Mouse (Mus musculus): ENCODE results near the gene Slc25a19.

Slc25a19 gene

GRCm38 (mm10) chr11:115618732-115619516 lies 9.2 kb downstream of the Slc25a19 start:
- DNase-seq (ENCODE audit: low spot score) = peak; percentile 48

GRCm38 (mm10) chr11:115618001-115618400 lies 10.1 kb downstream of the Slc25a19 start:
- DNase-seq (ENCODE audit: low spot score) = peak; percentile 47

- no peak for DNase-seq (ENCODE audit: low spot score)
Measured at GRCm38 (mm10) chr11:115616893-115617292, 11.2 kb downstream of the Slc25a19 start.

- DNase-seq (ENCODE audit: low spot score) = no peak
Measured at GRCm38 (mm10) chr11:115616371-115616770, 11.7 kb downstream of the Slc25a19 start.

GRCm38 (mm10) chr11:115615875-115616274 lies 12.2 kb downstream of the Slc25a19 start:
- peak; percentile 89 for DNase-seq (ENCODE audit: low spot score)

DNA sequence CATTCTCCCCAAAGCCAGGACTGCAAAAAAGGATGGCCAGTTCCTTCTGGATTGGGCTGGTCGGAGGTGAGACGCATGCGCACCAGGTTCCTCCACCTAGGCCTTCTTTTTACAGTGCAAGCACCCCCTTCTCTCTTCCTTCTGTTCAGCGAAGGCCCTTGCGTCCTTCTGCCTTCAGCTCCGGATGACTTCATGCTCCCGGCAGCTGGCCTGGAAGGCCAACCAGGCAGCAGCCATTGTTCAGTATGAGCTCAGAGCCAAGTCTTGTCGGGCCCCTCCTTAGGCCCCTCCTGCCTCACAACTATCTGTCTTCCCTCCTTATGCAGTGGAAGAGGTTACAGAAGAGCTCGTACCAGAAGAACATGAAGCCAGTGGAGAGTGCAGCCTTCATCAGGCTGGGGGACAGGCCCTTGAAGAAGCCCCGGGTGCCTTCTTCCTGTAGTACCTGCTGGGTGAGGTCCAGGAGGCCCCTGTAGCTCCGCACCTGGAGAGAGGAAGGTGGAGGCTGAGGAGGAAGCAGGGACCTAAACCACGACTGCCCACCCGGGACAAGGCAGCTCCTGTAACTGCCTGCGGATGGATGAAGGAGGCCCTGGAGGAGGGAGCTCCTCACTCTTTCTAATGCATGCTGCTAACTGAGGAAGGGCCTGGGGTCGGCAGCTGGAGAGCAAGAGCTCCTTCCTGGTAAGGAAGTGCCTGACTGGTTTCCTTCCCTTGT lies 12.8 kb downstream of the Slc25a19 start:
- no peak for DNase-seq (ENCODE audit: low spot score)

GRCm38 (mm10) chr11:115614346-115615107 lies 13.6 kb downstream of the Slc25a19 start:
- no peak for DNase-seq (ENCODE audit: low spot score)

GRCm38 (mm10) chr11:115613138-115613945 lies 14.8 kb downstream of the Slc25a19 start:
- DNase-seq (ENCODE audit: low spot score) = no peak

DNA sequence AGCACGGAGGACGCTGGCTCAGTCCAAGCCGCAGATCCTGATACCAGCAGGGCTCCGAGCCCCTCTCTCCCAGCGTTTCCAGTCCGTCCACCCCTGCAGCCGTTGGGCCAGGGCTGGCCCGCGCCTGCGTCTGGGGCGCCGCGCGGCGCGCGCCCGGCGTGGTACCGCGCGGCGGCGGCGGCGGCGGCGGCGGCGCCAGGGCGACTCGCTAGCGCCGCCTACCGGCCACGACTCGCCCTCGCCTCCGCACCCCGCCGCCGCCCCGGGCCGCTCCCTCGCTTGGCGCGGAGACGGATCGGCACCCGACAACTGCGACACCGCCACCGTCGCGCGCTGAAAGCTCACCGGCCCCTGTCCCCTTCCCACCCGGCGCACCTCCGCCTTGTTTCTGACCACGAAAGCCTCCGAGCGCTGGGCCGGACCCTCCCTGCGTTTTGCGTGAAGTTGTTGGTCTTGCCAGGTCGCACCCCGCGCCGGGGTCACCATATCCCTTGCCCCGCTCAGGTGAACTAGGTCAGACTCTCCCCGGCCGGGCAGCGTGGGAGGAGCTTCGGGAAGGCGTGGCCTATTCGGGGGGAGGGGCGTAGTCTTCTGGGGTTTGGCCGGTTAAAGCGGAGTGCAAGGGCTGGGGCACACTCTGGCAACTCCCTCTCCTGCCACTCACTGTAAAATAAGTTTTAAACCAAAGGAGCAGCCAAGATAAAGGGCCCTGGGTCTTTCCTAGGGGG lies 15.5 kb downstream of the Slc25a19 start, which contains the start of gene Mif4gd:
Gene Mif4gd (minus strand): TSS at position 560 of the 728 bp plus-strand sequence.
- peak; percentile 92 for DNase-seq (ENCODE audit: low spot score)

GRCm38 (mm10) chr11:115612059-115612409 lies 16.1 kb downstream of the Slc25a19 start:
- DNase-seq (ENCODE audit: low spot score) = peak; percentile 89

GRCm38 (mm10) chr11:115611173-115611572 lies 16.9 kb downstream of the Slc25a19 start:
- DNase-seq (ENCODE audit: low spot score) = no peak

- no peak for DNase-seq (ENCODE audit: low spot score)
Measured at GRCm38 (mm10) chr11:115609576-115609975, 18.5 kb downstream of the Slc25a19 start.

DNA sequence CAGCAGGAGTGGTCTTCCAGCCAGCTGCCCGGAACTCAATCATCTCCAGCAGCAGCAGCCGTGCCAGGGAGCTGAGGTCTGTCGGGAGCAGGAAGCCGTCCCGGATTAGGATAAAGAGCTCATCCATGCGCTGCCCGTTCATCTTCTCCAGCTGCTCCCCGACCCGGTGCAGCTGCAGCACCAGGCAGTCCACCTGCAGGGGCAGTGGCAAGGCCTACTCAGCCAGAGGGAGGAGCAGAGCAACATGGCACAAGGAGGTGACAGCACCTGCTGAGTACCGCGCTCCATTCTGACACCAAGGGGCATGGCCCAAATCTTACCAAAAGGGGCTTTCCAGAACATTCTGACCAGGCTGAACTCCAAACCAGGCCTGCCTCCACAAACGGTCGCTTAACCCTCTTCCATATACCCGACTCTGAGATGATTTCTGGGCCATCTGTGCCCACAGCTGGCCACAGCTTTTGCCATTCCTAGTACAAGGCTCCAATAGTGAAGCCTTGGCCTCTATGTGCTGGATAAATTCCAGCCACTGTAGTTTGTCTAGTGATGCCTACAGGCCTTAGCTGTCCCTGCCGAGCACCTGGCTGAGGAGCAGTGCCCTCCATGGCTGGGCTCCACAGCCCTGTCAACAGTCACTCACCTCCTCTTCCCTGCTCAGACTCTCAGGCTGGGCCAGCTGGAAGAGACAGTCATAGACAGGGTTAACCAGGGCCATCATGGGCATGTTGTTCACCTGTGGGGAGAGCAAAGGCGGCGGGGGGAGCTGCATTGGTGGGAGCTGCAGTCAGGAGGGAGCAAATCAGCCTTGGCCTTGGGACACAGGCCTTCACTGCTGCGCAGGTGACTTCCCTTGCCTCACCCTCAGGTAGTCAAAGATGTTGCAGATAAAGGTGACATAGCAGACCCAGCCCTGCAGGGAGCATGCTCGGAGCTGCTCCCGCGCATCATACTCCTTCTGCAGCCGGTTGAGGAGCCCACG lies 19.4 kb downstream of the Slc25a19 start:
- no peak for DNase-seq (ENCODE audit: low spot score)

GRCm38 (mm10) chr11:115606733-115607132 lies 21.4 kb downstream of the Slc25a19 start:
- no peak for DNase-seq (ENCODE audit: low spot score)

DNA sequence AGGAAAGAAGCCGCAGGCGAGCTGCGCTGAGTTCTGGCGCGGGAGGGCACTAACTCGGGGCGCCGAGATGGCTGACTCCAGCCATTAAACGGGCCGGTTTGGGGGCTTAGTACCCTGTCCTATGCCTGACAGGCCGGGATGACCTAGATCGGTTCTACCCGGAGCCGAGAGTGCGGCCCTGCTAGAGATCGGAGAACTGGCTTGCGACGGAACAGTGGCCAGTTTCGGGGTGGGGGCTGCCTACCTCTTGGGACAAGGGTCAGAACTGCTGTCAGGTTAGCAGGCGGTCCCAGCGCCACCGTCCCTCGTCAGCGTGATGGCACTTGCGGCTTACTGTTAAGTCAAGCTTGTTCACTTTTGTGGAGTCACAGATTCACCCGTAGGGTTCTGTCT lies 23.8 kb downstream of the Slc25a19 start:
- DNase-seq (ENCODE audit: low spot score) = no peak

- DNase-seq (ENCODE audit: low spot score) = peak; percentile 90
Measured at GRCm38 (mm10) chr11:115603476-115604303, 24.4 kb downstream of the Slc25a19 start, which contains the start of the genes Mrps7 and Gga3. TSS of gene Mrps7 (plus strand) at chr11:115603925. TSS of gene Gga3 (minus strand) at chr11:115604051.

- no peak for DNase-seq (ENCODE audit: low spot score)
Measured at GRCm38 (mm10) chr11:115603128-115603475, 25.0 kb downstream of the Slc25a19 start.

DNA sequence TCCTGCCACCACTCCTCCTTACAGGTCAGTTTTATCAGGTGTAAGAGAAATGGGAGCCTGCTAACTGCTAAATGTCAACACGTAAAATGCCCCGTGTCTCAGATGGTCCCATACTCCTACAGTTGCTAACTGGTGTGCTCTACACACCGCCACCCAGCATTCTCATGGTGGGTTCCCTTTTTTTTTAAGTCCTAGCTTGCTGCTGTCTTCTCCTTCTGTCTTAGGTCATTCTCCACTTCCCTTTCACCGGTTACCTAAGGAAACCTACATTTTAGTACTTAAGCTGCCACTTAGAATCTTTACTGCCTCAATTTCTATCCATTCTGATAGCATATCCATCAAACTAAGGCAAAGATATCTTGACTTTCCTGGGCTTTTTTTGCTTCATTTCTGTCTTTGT lies 26.9 kb downstream of the Slc25a19 start:
- DNase-seq (ENCODE audit: low spot score) = no peak

DNA sequence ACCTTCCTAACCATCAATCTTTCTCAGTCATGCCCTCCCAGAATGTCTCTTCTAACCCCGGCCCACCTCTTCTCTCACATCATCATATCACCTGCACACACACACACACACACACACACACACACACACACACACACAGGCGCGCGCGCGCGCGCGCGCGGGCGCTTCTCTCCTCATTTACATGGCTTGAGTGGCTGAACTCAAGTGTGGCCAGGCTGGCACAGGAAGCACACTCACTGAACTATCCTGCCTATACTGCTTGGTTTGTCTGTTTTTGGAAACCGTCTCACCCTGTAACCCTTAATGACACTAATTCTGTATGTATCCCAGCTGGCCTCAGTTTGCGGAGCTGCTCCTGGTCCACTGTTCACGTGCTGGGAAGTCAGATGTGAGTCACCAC lies 27.4 kb downstream of the Slc25a19 start:
- DNase-seq (ENCODE audit: low spot score) = no peak

All from adipocyte (in vitro differentiated cells).